Mouse (Mus musculus) intestine, embryonic 15.5 days (tissue): ENCODE data around the gene Ghr. TPM values are rescaled to one million over a fixed set of nuclear protein-coding genes. Genes with fewer than 3 reads are reported as not detected.

Experiments
- ATAC-seq: fragments of 200-750 bp; cut with Nextera tagmentation; 2 replicates; pipeline ENCODE4 v1.8.0; 2017; ENCODE audit warnings: moderate TSS enrichment, moderate library complexity
- H3K27ac ChIP-seq: fragments of 300-500 bp; sonication (generic); 2 replicates; pipeline ENCODE4 v1.5.1; 2015; ENCODE audit warnings: mild to moderate bottlenecking, inconsistent platforms
- H3K27me3 ChIP-seq: fragments of 300-500 bp; sonication (generic); replicated peaks from 2 replicates; pipeline ENCODE4 v1.6.1; 2015; ENCODE audit warnings: inconsistent platforms
- H3K36me3 ChIP-seq: fragments of 300-500 bp; sonication (generic); 2 replicates; pipeline ENCODE4 v1.6.1; 2015; ENCODE audit warnings: inconsistent platforms
- H3K4me1 ChIP-seq: fragments of 300-500 bp; sonication (generic); replicated peaks from 2 replicates; pipeline ENCODE4 v1.6.1; 2015; ENCODE audit warnings: inconsistent platforms
- H3K4me2 ChIP-seq: fragments of 300-500 bp; sonication (generic); replicated peaks from 2 replicates; pipeline ENCODE4 v1.6.1; 2015; ENCODE audit warnings: mild to moderate bottlenecking, inconsistent platforms
- H3K4me3 ChIP-seq: fragments of 300-500 bp; sonication (generic); replicated peaks from 2 replicates; pipeline ENCODE4 v1.5.1; 2015; ENCODE audit warnings: inconsistent platforms
- H3K9ac ChIP-seq: fragments of 300-500 bp; sonication (generic); 2 replicates; pipeline ENCODE4 v1.6.1; 2015; ENCODE audit warnings: inconsistent platforms
- H3K9me3 ChIP-seq: fragments of 300-500 bp; sonication (generic); 2 replicates; pipeline ENCODE4 v1.6.1; 2016; ENCODE audit warnings: inconsistent platforms
- WGBS: fragments of 180-500 bp; shearing (Covaris S2); methylation state at CpG from one replicate; pipeline ENCODE4 v1.1.7; 2015; 5-methylcytosine and 5-hydroxymethylcytosine counted together
- polyA plus RNA-seq: library from polyadenylated mRNA; unstranded; fragments of >200 nt; fragmentation: Nextera tagmentation; extraction: Ambion mirVana; gene quantifications from 2 replicates; pipeline ENCODE4 v1.2.1, GENCODE M21; 2015

Gene Ghr
- polyA plus RNA-seq, 1 experiment from 2014 or later = 111 TPM

GRCm38 (mm10) chr15:3268247-3268646 lies 315.0 kb downstream of the Ghr start, which contains the start of gene Selenop:
Selenop (plus strand) TSS chr15:3268547.
- Histone ChIP-seq H3K36me3 (no peaks in the 10 kb centered on the region), H3K27me3 (no peaks in the 10 kb centered on the region), H3K4me1 (peaks cover 9% of the 10 kb centered on the region), H3K4me2 (no peak within 1 kb of the TSS), H3K4me3 (no peak within 1 kb of the TSS), H3K9me3 (no peaks in the 10 kb centered on the region), H3K27ac (peak within 1 kb of the TSS; percentile 87; the same call in 1 of the 2 replicates), H3K9ac (no peak within 1 kb of the TSS)
- 78% methylated on average over 6 of the region's 6 CpGs for WGBS
- ATAC-seq = no peak
